Mouse (Mus musculus): ENCODE results near the gene Mettl24. TPM values are rescaled to one million over a fixed set of nuclear protein-coding genes. Genes with fewer than 3 reads are reported as not detected.

Gene Mettl24
- polyA plus RNA-seq, 1 experiment from 2014 or later: 3.5 TPM

DNA sequence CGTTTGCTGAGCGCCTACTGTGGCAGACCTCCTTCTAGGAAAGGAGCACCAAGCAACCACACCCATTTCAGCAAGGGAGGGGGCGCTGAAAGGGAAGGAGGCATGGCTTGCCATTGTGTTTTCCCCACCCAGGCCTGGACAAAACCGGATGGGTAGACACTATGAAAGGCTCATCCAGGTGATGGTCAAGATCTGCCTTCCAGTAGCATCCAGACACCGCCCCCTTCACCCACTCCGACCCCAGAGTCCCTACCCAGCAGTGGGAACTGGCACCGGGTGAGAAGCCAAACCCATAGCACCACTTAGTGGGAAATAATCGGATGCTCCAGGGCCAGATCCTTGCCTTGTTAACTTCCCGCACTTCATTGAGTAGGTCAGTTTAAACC, 779 bp downstream of the Mettl24 start:
- DNase-seq (no peak), ATAC-seq (ENCODE audit: insufficient read depth) (peak; percentile 41; the same call in 1 of the 2 replicates)
- H3K27me3 ChIP-seq (ENCODE audit: insufficient read depth, low read length): no peaks in the 10 kb centered on the region
- peak overlapping the region; percentile 81; the same call in 1 of the 2 replicates for H3K9ac ChIP-seq
- no peaks in the 10 kb centered on the region; the same call in 1 of the 2 replicates for H3K4me1 ChIP-seq (ENCODE audit: insufficient read depth)
- no peak for TF ChIP-seq CTCF (IDR thresholded peaks at IDR 0.05; ENCODE audit: low read depth)
- H3K4me3 ChIP-seq (ENCODE audit: low read depth, low read length): peak overlapping the region; percentile 55; the same call in 1 of the 2 replicates
- H3K9me3 ChIP-seq (ENCODE audit: low read depth, low read length): no peaks in the 10 kb centered on the region
- no peaks in the 10 kb centered on the region for H3K36me3 ChIP-seq (ENCODE audit: insufficient read depth)
- H3K4me2 ChIP-seq: peak overlapping the region; percentile 91
- peak overlapping the region; percentile 50; the same call in 1 of the 2 replicates for H3K27ac ChIP-seq (ENCODE audit: low read depth)
- 58% methylated on average over 9 of the region's 9 CpGs for WGBS

DNA sequence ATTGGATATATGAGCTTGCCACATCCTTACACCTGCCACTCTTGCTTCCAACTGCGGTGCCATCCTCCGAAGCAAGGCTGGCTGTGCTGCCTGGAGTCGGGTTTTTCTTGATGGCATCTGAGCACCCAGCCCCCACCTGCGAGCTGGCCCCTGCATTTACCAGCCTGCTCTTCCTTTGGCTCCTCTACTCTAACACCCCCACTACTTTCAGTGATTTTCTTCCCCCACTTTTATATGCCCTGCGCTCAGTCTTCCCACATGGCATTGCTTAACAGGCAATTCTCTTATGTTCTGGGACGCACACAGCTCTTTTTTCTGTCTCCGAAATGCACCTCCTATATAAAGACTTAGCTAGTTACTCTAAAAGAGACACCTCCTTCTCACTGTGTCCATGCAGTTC, 1.2 kb downstream of the Mettl24 start:
- Histone ChIP-seq H3K4me3 (ENCODE audit: low read depth, low read length) (no peak overlapping the region), H3K4me1 (ENCODE audit: insufficient read depth) (no peaks in the 10 kb centered on the region; the same call in 1 of the 2 replicates), H3K4me2 (no peak overlapping the region), H3K27me3 (ENCODE audit: insufficient read depth, low read length) (no peaks in the 10 kb centered on the region), H3K9me3 (ENCODE audit: low read depth, low read length) (no peaks in the 10 kb centered on the region), H3K9ac (no peak overlapping the region), H3K27ac (ENCODE audit: low read depth) (no peak overlapping the region), H3K36me3 (ENCODE audit: insufficient read depth) (no peaks in the 10 kb centered on the region)
- TF ChIP-seq CTCF (IDR thresholded peaks at IDR 0.05; ENCODE audit: low read depth): no peak
- ATAC-seq (ENCODE audit: insufficient read depth): no peak
- 89% methylated on average over 7 of the region's 7 CpGs for WGBS
- no peak for DNase-seq

DNA sequence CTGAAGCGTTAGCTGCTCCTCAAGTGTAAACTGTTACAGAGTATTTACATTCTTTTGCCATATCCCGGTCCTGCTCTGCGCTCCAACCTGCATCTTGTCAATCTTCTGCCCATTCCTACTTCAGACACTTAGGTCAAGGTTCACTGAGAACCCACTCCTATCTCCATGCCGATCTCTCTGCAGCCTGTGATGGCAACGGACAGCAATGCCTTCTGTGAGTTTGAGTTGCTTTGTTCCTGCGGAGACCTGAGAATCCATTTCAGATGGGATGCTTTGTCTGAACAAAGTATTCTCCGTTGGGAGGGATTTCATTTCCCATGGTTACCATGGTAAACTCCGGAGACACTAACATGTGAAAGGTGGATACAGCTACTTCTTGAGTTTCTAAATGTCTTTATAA, 2.6 kb downstream of the Mettl24 start:
- no peak overlapping the region for H3K4me2 ChIP-seq
- no peak overlapping the region for H3K4me3 ChIP-seq (ENCODE audit: low read depth, low read length)
- H3K9me3 ChIP-seq (ENCODE audit: low read depth, low read length): no peaks in the 10 kb centered on the region
- TF ChIP-seq CTCF (IDR thresholded peaks at IDR 0.05; ENCODE audit: low read depth): no peak
- no peak for DNase-seq
- 25% methylated on average over 8 of the region's 8 CpGs for WGBS
- ATAC-seq (ENCODE audit: insufficient read depth): no peak
- no peak overlapping the region for H3K9ac ChIP-seq
- H3K27ac ChIP-seq (ENCODE audit: low read depth): no peak overlapping the region
- no peaks in the 10 kb centered on the region for H3K36me3 ChIP-seq (ENCODE audit: insufficient read depth)
- H3K27me3 ChIP-seq (ENCODE audit: insufficient read depth, low read length): no peaks in the 10 kb centered on the region
- no peaks in the 10 kb centered on the region; the same call in 1 of the 2 replicates for H3K4me1 ChIP-seq (ENCODE audit: insufficient read depth)

DNA sequence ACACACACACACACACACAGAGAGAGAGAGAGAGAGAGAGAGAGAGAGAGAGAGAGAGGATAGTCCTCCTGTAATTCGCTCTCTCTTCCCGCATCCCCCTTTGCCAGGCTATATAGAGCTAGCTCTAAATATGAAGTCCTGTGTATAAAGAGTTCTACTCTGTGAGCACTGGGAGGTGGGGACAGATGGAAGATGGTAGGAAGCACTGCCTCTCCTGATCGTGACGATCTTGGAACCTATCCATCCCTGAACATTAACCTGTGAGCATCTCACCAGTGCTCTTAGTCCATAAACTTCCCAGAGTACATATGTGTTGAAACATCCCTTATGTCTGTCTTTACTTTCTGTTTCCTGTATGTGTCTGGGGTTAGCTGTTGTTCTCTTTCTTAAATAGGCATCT, 3.9 kb downstream of the Mettl24 start:
- TF ChIP-seq CTCF (IDR thresholded peaks at IDR 0.05; ENCODE audit: low read depth): no peak
- Histone ChIP-seq H3K36me3 (ENCODE audit: insufficient read depth) (no peaks in the 10 kb centered on the region), H3K9ac (no peak overlapping the region), H3K4me3 (ENCODE audit: low read depth, low read length) (no peak overlapping the region), H3K27ac (ENCODE audit: low read depth) (no peak overlapping the region), H3K4me2 (no peak overlapping the region), H3K9me3 (ENCODE audit: low read depth, low read length) (no peaks in the 10 kb centered on the region), H3K4me1 (ENCODE audit: insufficient read depth) (no peaks in the 10 kb centered on the region; the same call in 1 of the 2 replicates), H3K27me3 (ENCODE audit: insufficient read depth, low read length) (no peaks in the 10 kb centered on the region)
- no peak for ATAC-seq (ENCODE audit: insufficient read depth)
- 76% methylated on average over 4 of the region's 4 CpGs for WGBS
- DNase-seq: no peak

DNA sequence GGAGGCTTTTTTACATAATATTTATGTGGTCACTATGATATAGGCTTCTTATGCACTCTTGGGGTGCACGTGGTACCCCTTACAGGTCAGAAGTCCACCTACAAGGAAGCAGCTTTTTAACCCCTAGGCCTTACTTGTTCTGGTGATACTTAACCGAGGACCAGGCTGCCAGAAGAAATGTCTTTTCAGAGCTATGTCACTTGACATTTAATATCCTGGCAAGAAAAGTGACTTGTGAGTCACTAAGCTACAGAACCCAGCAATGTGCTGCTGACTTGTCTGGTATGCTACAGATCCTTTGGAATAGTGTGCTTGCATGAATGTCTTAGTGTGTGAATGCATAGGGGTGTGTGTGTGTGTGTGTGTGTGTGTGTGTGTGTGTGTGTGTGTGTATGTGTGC, 4.3 kb downstream of the Mettl24 start:
- Histone ChIP-seq H3K27ac (ENCODE audit: low read depth) (no peak overlapping the region), H3K27me3 (ENCODE audit: insufficient read depth, low read length) (no peaks in the 10 kb centered on the region), H3K4me1 (ENCODE audit: insufficient read depth) (no peaks in the 10 kb centered on the region; the same call in 1 of the 2 replicates), H3K4me3 (ENCODE audit: low read depth, low read length) (no peak overlapping the region), H3K9me3 (ENCODE audit: low read depth, low read length) (no peaks in the 10 kb centered on the region), H3K4me2 (no peak overlapping the region), H3K36me3 (ENCODE audit: insufficient read depth) (no peaks in the 10 kb centered on the region), H3K9ac (no peak overlapping the region)
- ATAC-seq (ENCODE audit: insufficient read depth): no peak
- TF ChIP-seq CTCF (IDR thresholded peaks at IDR 0.05; ENCODE audit: low read depth): no peak
- DNase-seq: no peak
- 61% methylated on average over 2 of the region's 2 CpGs for WGBS

DNA sequence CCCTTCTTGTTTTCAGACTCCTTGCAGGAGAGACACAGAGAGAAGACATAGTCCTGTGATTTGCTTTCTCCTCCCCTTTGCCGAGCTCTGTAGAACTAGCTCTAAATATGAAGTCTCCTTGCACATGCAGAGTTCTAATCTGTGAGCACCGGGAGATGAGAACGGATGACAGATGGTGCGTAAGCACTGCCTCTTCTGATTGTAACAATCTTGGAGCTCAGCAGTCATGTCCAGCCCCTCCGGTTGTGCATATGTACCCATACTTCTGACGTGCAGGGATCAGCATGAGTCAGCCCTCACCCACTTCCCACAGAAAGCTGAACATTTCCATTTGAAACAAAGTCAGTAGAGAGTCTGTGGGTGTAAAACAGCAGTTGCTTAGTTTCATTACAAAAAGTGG, 5.2 kb downstream of the Mettl24 start:
- Histone ChIP-seq H3K9ac (no peak overlapping the region), H3K36me3 (ENCODE audit: insufficient read depth) (no peaks in the 10 kb centered on the region), H3K4me3 (ENCODE audit: low read depth, low read length) (no peak overlapping the region), H3K27ac (ENCODE audit: low read depth) (no peak overlapping the region), H3K4me1 (ENCODE audit: insufficient read depth) (no peaks in the 10 kb centered on the region; the same call in 1 of the 2 replicates), H3K27me3 (ENCODE audit: insufficient read depth, low read length) (no peaks in the 10 kb centered on the region), H3K4me2 (no peak overlapping the region), H3K9me3 (ENCODE audit: low read depth, low read length) (no peaks in the 10 kb centered on the region)
- ATAC-seq (ENCODE audit: insufficient read depth) (no peak), DNase-seq (no peak)
- TF ChIP-seq CTCF (IDR thresholded peaks at IDR 0.05; ENCODE audit: low read depth): no peak
- 70% methylated on average over 6 of the region's 6 CpGs for WGBS

DNA sequence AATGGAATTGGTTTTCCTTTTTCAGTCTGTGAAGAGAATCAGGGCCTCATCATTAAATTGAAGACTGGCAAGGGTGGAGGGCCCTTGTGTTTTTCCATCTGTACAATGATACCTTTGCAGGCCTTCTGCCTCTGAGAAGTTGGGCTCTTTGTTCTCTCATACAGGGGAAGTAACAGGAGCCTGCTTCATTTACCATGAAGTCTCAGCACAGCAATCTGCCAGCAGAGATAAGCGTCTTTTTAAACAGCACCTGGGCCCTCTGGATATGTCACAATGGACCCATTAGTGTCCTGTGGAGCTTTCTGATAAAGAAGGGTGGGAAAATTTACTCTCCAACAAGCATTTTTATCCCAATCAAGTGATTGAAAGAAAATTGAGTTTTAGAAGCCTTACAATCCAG, 5.8 kb downstream of the Mettl24 start:
- Histone ChIP-seq H3K9ac (no peak overlapping the region), H3K9me3 (ENCODE audit: low read depth, low read length) (no peaks in the 10 kb centered on the region), H3K4me3 (ENCODE audit: low read depth, low read length) (no peak overlapping the region), H3K27ac (ENCODE audit: low read depth) (no peak overlapping the region), H3K27me3 (ENCODE audit: insufficient read depth, low read length) (no peaks in the 10 kb centered on the region), H3K4me1 (ENCODE audit: insufficient read depth) (no peaks in the 10 kb centered on the region), H3K4me2 (no peak overlapping the region), H3K36me3 (ENCODE audit: insufficient read depth) (no peaks in the 10 kb centered on the region)
- TF ChIP-seq CTCF (IDR thresholded peaks at IDR 0.05; ENCODE audit: low read depth): no peak
- WGBS: 47% methylated on average over 1 of the region's 1 CpGs
- ATAC-seq (ENCODE audit: insufficient read depth) (no peak), DNase-seq (no peak)

DNA sequence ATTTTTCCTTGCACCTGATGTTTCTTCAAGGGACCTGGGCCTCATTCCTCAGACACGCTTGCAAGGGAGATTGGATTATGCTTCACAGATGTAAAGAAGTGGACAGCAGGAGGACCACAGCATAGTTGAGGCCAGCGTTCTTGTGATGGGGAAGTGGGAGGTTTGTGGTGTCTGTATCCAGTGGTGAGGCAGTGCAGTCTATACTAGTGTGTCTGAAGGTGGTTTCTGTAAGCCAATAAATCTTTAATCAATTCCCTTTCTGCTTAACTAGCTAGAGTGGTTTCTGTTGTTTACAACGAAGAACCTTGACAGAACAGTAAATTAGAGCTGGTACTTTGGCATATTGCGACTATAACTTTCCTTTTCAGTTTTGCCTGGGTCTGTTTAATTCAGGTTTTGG, 15.6 kb downstream of the Mettl24 start:
- H3K9ac ChIP-seq: no peak overlapping the region
- no peak for ATAC-seq (ENCODE audit: insufficient read depth)
- no peaks in the 10 kb centered on the region for H3K27me3 ChIP-seq (ENCODE audit: insufficient read depth, low read length)
- H3K4me1 ChIP-seq (ENCODE audit: insufficient read depth): peaks cover 9% of the 10 kb centered on the region; the same call in 1 of the 2 replicates
- DNase-seq: no peak
- H3K36me3 ChIP-seq (ENCODE audit: insufficient read depth): no peaks in the 10 kb centered on the region
- H3K27ac ChIP-seq (ENCODE audit: low read depth): no peak overlapping the region
- TF ChIP-seq CTCF (IDR thresholded peaks at IDR 0.05; ENCODE audit: low read depth): no peak
- 72% methylated on average over 4 of the region's 4 CpGs for WGBS
- no peak overlapping the region for H3K4me2 ChIP-seq
- H3K4me3 ChIP-seq (ENCODE audit: low read depth, low read length): no peak overlapping the region
- H3K9me3 ChIP-seq (ENCODE audit: low read depth, low read length): no peaks in the 10 kb centered on the region

All from lung, embryonic 14.5 days (tissue).